Mouse (Mus musculus) gastrocnemius, postnatal 36 days (tissue): ENCODE measurements around the gene Cldn3. TPM values are rescaled to one million over a fixed set of nuclear protein-coding genes. Genes with fewer than 3 reads are reported as not detected.
A peak's percentile ranks its signal among the peaks of the same experiment; 100 is the strongest.

ENCODE experiments used
- DNase-seq, 2 experiments: peaks; one replicate each; pipeline ENCODE4 v3.0.0; 2022
- intact Hi-C: fragments of 180-260 bp; cut with DNase I; formaldehyde crosslinking; loops from one replicate; pipeline ENCODE4 v1.15.1; 2025
- total RNA-seq, 2 experiments: library from RNA; stranded (reverse); gene quantifications; 2 replicates each; pipeline ENCODE4 v1.2.3; 2021

Gene Cldn3
- total RNA-seq, 2 experiments from 2014 or later = not detected

GRCm38 (mm10) chr5:135024665-135025224, 38.7 kb downstream of the Cldn3 start:
- no peak for DNase-seq
- intact Hi-C loops = loop anchor here (5.0 kb wide), 1 partner anchor 48 kb away; no protein-coding TSS in a partner anchor

DNA sequence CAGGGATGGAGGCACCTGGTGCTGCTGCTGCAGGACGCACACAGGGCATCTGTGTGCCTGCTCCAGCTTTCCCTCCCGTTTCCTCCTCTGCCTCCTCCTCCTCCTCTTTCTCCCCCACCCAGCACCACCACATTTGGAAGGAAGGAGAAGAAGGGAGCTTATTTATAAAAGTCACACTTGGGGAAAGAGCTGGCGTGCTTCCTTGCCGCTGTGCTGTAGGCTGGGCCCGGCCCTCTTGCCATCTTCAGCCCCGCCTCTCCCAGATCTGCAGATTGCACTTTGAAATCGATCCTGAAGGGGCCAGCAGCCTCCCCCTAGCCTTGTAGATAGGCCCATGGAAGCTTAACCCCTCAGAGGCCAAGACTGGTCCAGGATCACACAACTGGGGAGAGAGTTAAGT, 39.9 kb downstream of the Cldn3 start:
- intact Hi-C loops = no loop called here

DNA sequence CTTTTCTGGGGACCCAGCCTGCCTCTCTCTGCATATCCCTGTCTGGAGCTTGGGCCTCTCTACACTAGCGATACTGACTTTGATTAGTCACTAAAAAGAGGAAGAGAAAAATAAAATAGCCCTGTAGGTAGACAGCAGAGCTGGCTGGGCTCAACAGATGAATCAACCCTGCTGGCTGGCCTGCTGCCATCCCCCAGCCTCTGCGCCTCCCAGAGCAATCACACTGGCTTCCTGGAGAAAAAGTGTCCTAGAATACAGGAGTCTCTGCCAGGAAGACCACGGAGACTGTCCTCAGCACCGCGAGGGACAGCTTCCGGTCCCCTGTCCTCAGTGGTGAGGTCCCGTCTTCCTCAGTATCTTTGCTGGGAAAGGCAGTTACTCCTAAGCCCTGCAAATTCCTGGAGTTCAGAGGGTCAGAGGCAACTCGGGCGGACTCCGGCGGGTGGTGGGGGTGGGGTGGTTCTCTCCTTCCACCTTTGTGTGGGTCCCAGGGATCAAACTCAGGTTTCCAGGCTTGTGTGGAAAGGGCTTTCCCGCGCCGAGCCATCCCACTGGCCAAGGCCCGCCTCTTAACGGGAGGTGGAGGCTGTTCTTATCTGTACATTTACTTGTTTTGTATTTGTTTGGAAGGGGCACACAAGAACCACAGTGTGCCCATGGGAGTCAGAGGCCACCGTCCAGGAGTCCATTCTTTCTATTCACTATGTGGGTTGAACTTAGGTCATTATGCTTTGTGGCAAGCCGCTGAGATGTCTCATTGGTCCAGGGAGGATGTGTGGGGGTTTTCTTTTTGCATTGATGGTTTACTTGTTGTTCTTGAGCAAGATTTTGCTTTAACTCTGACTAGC, 43.2 kb downstream of the Cldn3 start:
- peak in 1 of 2 experiments; percentile 49 for DNase-seq
- intact Hi-C loops = no loop called here

More for the DNA sequence above, 39.9 kb downstream of the Cldn3 start:
- DNase-seq = no peak

DNA sequence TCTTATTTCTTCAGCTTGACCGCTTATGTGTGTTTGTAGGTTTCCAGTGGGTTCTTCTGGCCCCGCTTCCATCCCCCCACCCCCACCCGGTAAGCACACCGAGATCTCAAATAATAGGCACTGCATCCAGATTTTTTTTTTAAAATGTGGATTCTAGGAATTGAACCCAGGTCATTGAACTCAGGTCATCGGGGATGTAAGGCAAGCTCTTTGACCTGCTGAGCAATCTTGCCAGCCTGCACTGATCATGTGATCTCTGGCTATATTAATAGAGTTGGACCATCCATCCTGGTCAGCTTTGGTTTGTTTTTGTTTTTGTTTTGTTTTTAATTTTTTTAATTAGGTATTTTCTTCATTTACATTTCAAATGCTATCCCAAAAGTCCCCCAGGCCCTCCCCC, 46.6 kb downstream of the Cldn3 start:
- no peak for DNase-seq
- intact Hi-C loops = no loop called here

DNA sequence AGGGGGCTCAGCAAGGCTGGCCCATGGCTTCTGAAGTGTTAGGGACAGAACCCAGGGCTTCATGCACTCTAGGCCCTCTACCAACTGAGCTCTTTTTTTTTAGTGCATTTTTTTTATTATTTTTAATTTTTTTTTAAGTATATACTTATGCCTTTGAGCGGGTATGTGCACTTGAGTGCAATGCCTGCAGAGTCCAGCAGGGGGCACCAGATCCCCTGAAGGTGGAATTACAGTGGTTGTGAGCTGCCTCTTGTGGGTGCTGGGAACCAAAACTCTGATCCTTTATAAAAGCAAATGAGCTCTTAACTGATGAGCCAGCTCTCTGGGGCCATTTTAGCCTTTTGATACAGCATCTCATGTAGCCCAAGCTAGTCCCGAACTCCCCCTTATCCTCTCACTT, 48.6 kb downstream of the Cldn3 start:
- intact Hi-C loops = no loop called here
- no peak for DNase-seq

DNA sequence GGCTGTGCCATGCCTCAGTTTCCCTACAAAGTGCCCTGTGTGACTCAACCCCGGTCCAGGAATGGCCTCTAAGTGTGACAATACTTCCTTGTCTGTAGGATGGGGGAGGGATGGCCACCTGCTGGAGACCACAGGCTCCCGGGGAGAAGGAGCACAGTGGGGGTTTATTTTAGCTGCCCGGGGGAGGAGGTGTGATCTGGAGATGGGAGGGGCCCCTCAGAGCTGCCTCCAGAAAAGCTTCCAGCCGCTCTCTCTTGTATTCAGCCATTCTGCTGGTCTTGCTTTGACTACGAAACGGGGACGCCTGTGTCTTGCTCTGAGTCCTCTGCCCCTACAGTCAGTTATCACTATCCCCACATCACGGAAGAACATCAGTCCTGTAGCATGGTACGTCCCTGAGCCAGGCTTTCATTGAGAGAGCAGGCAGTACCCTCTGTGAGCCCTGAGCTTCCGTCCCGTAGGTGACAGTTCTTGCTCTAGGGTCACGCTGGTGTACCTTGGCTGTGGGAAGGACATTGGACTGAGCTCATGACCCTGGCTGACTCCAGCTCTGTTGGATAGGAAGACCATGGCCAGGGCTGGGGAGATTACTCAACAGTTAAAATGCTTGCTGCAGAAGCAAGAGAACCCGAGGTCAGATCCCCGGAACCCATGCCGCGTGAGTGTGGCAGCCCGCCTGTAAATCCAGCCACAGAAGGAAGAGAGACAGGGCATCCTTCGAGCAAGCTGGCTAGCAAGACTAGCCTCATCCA, 49.8 kb downstream of the Cldn3 start:
- DNase-seq = no peak
- intact Hi-C loops = no loop called here

Other genes starting within 250 kb of the Cldn3 start
- 10 to 100 TPM; 24.0 to 41.8 TPM for gene Eln, start 238.9 kb upstream of the Cldn3 start, total RNA-seq
- not detected for gene Tmem270, start 79.5 kb upstream of the Cldn3 start, total RNA-seq
- not detected for gene Cldn13, start 70.7 kb upstream of the Cldn3 start, total RNA-seq
- gene Mettl27, start 53.8 kb upstream of the Cldn3 start, total RNA-seq = 1 to 10 TPM; 5.1 to 6.4 TPM
- not detected for gene Cldn4, start 39.3 kb upstream of the Cldn3 start, total RNA-seq
- 10 to 100 TPM; 51.6 to 57.0 TPM for gene Abhd11, start 22.9 kb downstream of the Cldn3 start, total RNA-seq
- gene Stx1a, start 37.3 kb downstream of the Cldn3 start, total RNA-seq = under 1 TPM; 0.59 to 0.74 TPM
- gene Dnajc30, start 78.0 kb downstream of the Cldn3 start, total RNA-seq = 10 to 100 TPM; 25.4 to 27.3 TPM
- gene Bud23, start 78.7 kb downstream of the Cldn3 start, total RNA-seq = 10 to 100 TPM; 26.9 to 30.0 TPM
- gene Vps37d, start 92.1 kb downstream of the Cldn3 start, total RNA-seq = under 1 TPM; 0.33 to 0.49 TPM
- gene Mlxipl, start 103.7 kb downstream of the Cldn3 start, total RNA-seq = 10 to 100 TPM; 62.4 to 79.9 TPM
- 1 to 10 TPM; 9.7 to 9.8 TPM for gene Tbl2, start 163.4 kb downstream of the Cldn3 start, total RNA-seq
- 10 to 100 TPM; 23.6 to 26.9 TPM for gene Bcl7b, start 182.1 kb downstream of the Cldn3 start, total RNA-seq
- gene Baz1b, start 201.1 kb downstream of the Cldn3 start, total RNA-seq = 10 to 100 TPM; 26.1 to 26.3 TPM